ENCODE assay signal across 9 mouse cellular contexts in genomic region chr15:78044826-78045225, GRCm38 (mm10).
DNase-seq lines count a peak whose midpoint lies in the region.
"Had no signal": no experiment of that assay in that cellular context is flagged by ENCODE, and none has a peak within 500 bp of the region (broad histone marks: within the 10 kb centered on the region; RNA-seq: fewer than 3 reads in every experiment).

No protein-coding gene starts in this region.

- peak; percentile 38 for DNase-seq in layer of hippocampus, adult 11-12 months (ENCODE audit: low spot score)
- DNase-seq in layer of hippocampus, adult 9-10 months (ENCODE audit: low spot score) = no peak
- DNase-seq in frontal cortex, postnatal 14 days (ENCODE audit: low spot score in 2 of 2) = peak; percentile 45 to 62
- peak; percentile 50 to 72 for DNase-seq in left cerebral cortex, adult 18-20 months (ENCODE audit: low spot score in 2 of 2)
- peak; percentile 40 for DNase-seq in right cerebral cortex, postnatal 14 days
- DNase-seq in kidney, adult 11 months = no peak
- no peak for DNase-seq in thymus, postnatal 0 days (ENCODE audit: low spot score)
- DNase-seq: kidney, postnatal 25 days; thymus, postnatal 14 days had no signal

Comparison
In these comparisons a context has a peak if more than half of its experiments do, and no peak if none do; other contexts are left out.
1. DNase-seq: peak in layer of hippocampus, adult 11-12 months (single experiment), frontal cortex, postnatal 14 days (2 of 2), left cerebral cortex, adult 18-20 months (2 of 2) and right cerebral cortex, postnatal 14 days (single experiment); none in layer of hippocampus, adult 9-10 months (single experiment), kidney, adult 11 months (single experiment) and thymus, postnatal 0 days (single experiment).